Mouse (Mus musculus): ENCODE measurements around the gene Ranbp3l. TPM values are rescaled to one million over a fixed set of nuclear protein-coding genes. Genes with fewer than 3 reads are reported as not detected.
A peak's percentile ranks its signal among the peaks of the same experiment; 100 is the strongest.

The Ranbp3l gene
- total RNA-seq, 1 experiment from 2014 or later = not detected

GRCm38 (mm10) chr15:9070912-9071555, 103.3 kb downstream of the Ranbp3l start, which contains the start of gene Nadk2:
TSS of gene Nadk2 (plus strand) at chr15:9071260.
- DNase-seq = peak; percentile 100

GRCm38 (mm10) chr15:9071556-9072544, 104.1 kb downstream of the Ranbp3l start:
- DNase-seq = peak; percentile 74

- DNase-seq = no peak
These were observed 104.9 kb downstream of the Ranbp3l start for GRCm38 (mm10) chr15:9072630-9073029.

GRCm38 (mm10) chr15:9073067-9073608, 105.4 kb downstream of the Ranbp3l start:
- peak; percentile 37 for DNase-seq

GRCm38 (mm10) chr15:9073684-9074083, 105.9 kb downstream of the Ranbp3l start:
- DNase-seq = no peak

- DNase-seq = no peak
These were observed 106.4 kb downstream of the Ranbp3l start for GRCm38 (mm10) chr15:9074139-9074538.

- peak; percentile 40 for DNase-seq
These were observed 106.9 kb downstream of the Ranbp3l start for GRCm38 (mm10) chr15:9074671-9075070.

GRCm38 (mm10) chr15:9075608-9076200, 108.0 kb downstream of the Ranbp3l start:
- no peak for DNase-seq

- no peak for DNase-seq
These were observed 110.9 kb downstream of the Ranbp3l start for GRCm38 (mm10) chr15:9078481-9079300.

- DNase-seq = no peak
These were observed 111.9 kb downstream of the Ranbp3l start for GRCm38 (mm10) chr15:9079626-9080025.

- no peak for DNase-seq
These were observed 112.5 kb downstream of the Ranbp3l start for GRCm38 (mm10) chr15:9080206-9080605.

GRCm38 (mm10) chr15:9081294-9081693, 113.5 kb downstream of the Ranbp3l start:
- no peak for DNase-seq

GRCm38 (mm10) chr15:9082753-9083152, 115.0 kb downstream of the Ranbp3l start:
- peak; percentile 67 for DNase-seq

GRCm38 (mm10) chr15:9086813-9087212, 119.1 kb downstream of the Ranbp3l start:
- no peak for DNase-seq

- no peak for DNase-seq
These were observed 119.7 kb downstream of the Ranbp3l start for GRCm38 (mm10) chr15:9087421-9087820.

GRCm38 (mm10) chr15:9087895-9088682, 120.3 kb downstream of the Ranbp3l start:
- no peak for DNase-seq

GRCm38 (mm10) chr15:9088683-9089072, 120.9 kb downstream of the Ranbp3l start:
- DNase-seq = no peak

- DNase-seq = no peak
These were observed 121.5 kb downstream of the Ranbp3l start for GRCm38 (mm10) chr15:9089136-9089720.

- no peak for DNase-seq
These were observed 122.9 kb downstream of the Ranbp3l start for GRCm38 (mm10) chr15:9090662-9091061.

Data from adrenal gland, postnatal 14 days (tissue).